ENCODE assay signal across 8 mouse cellular contexts in the genomic region with DNA sequence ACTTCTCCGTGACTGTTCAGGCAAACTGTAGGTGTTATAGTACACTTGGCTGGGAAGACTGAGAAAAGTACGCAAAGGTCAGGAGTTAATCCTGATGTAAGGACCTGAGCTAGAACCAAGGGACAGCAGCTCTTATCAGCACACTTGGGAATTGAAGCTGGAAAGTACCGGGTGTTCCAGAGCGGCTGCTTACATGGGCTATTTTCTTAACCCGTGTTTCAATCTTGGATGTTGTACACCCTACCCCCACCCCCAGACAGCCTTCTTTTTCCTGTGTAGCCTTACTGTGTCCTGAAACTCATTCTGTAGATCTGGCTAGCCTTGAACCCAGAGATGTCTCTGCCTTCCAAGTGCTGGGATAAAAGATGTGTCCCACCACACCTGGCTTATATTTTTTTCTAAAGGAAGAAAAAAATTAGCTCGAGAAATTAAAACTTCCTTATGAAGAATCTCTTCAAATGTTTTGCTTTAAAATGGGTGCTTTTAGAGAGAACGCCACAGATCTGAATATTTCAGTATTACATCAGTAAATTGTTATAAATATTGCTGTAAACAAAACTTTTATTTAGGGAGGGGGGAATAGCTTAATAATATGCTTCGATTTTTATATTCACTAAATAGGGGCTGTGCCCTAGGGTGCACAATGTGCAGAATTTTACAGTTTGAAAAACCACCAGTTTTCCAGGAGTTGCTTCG. TPM values are rescaled to one million over a fixed set of nuclear protein-coding genes. Genes with fewer than 3 reads are reported as not detected.
DNase-seq lines count a peak whose midpoint lies in the region; ATAC-seq and TF ChIP-seq lines count a peak whose summit lies in the region.

No protein-coding gene starts in this region.

- no peaks in the 10 kb centered on the region for H3K9me3 ChIP-seq in limb, embryonic 14.5 days (ENCODE audit: control insufficient read depth, low read length)
- no peaks in the 10 kb centered on the region for H3K9me3 ChIP-seq in stomach, postnatal 0 days (ENCODE audit: control insufficient read depth, low read length)

- H3K9ac ChIP-seq in limb, embryonic 14.5 days (ENCODE audit: low read depth, low read length, severe bottlenecking), result peak overlapping the region; percentile 76
- peak overlapping the region; percentile 95 for H3K9ac ChIP-seq in stomach, postnatal 0 days (ENCODE audit: low read length)

- no peaks in the 10 kb centered on the region for H3K27me3 ChIP-seq in thymus, adult 2 months (ENCODE audit: control insufficient read depth, insufficient read depth, low read length)
- no peaks in the 10 kb centered on the region for H3K27me3 ChIP-seq in limb, embryonic 14.5 days (ENCODE audit: control insufficient read depth, insufficient read depth, low read length)
- H3K27me3 ChIP-seq in stomach, postnatal 0 days (ENCODE audit: control insufficient read depth, insufficient read depth, low read length), result no peaks in the 10 kb centered on the region

- peak overlapping the region; percentile 70 for H3K27ac ChIP-seq in thymus, adult 2 months (ENCODE audit: control insufficient read depth, insufficient read depth, low read length)
- peak overlapping the region; percentile 92 for H3K27ac ChIP-seq in limb, embryonic 14.5 days (replicated peaks; ENCODE audit: low read depth, low read length)
- H3K27ac ChIP-seq in stomach, postnatal 0 days (replicated peaks), result peak overlapping the region; percentile 97

- H3K36me3 ChIP-seq in thymus, adult 2 months (ENCODE audit: control insufficient read depth, insufficient read depth, low read length), result no peaks in the 10 kb centered on the region
- no peaks in the 10 kb centered on the region for H3K36me3 ChIP-seq in limb, embryonic 14.5 days (ENCODE audit: control insufficient read depth, insufficient read depth, low read length)
- no peaks in the 10 kb centered on the region for H3K36me3 ChIP-seq in stomach, postnatal 0 days (ENCODE audit: control insufficient read depth, insufficient read depth, low read length)

- peaks cover 21% of the 10 kb centered on the region for H3K4me1 ChIP-seq in thymus, adult 2 months (replicated peaks; ENCODE audit: control insufficient read depth, insufficient read depth, low read length)
- H3K4me1 ChIP-seq in limb, embryonic 14.5 days (ENCODE audit: control insufficient read depth, insufficient read depth, low read length), result peaks cover 13% of the 10 kb centered on the region
- peaks cover 9% of the 10 kb centered on the region; the same call in 1 of the 2 replicates for H3K4me1 ChIP-seq in stomach, postnatal 0 days (replicated peaks; ENCODE audit: control insufficient read depth, insufficient read depth)

- H3K4me3 ChIP-seq in thymus, adult 2 months (ENCODE audit: control insufficient read depth, insufficient read depth, low read length), result peak overlapping the region; percentile 91
- H3K4me3 ChIP-seq in limb, embryonic 14.5 days (replicated peaks; ENCODE audit: low read length), result peak overlapping the region; percentile 61
- H3K4me3 ChIP-seq in stomach, postnatal 0 days (ENCODE audit: low read depth, low read length), result peak overlapping the region; percentile 93

- WGBS in thymus, adult 2 months, result 58% methylated on average over 9 of the region's 9 CpGs
- 73% methylated on average over 9 of the region's 9 CpGs for WGBS in limb, embryonic 14.5 days
- 45% methylated on average over 9 of the region's 9 CpGs for WGBS in stomach, postnatal 0 days

- ATAC-seq in limb, embryonic 14.5 days (ENCODE audit: low FRiP score, low read depth), result no peak
- ATAC-seq in stomach, postnatal 0 days (ENCODE audit: low FRiP score, low TSS enrichment), result no peak
- ATAC-seq in megakaryocyte progenitor cell, adult 5-6 weeks (replicated peaks; ENCODE audit: poor library complexity), result no peak

- TF ChIP-seq POLR2A in thymus, adult 2 months (IDR thresholded peaks at IDR 0.05; ENCODE audit: control insufficient read depth, extremely low read depth, insufficient read depth, low read length, poor library complexity), result no peak
- no peak for TF ChIP-seq POLR2A in limb, embryonic 14.5 days (IDR thresholded peaks at IDR 0.05; ENCODE audit: borderline replicate concordance, extremely low read depth, insufficient read depth, insufficient read length)

- no peak for TF ChIP-seq EP300 in stomach, postnatal 0 days (optimal IDR thresholded peaks at IDR 0.05)

- no peak for DNase-seq in thymus, adult 2 months
- no peak for DNase-seq in thymus, postnatal 25 days
- DNase-seq in heart, adult 9 months (ENCODE audit: low spot score in 2 of 2), result peak; percentile 37 to 66
- DNase-seq in limb, embryonic 14.5 days (ENCODE audit: low spot score), result no peak
- DNase-seq in stomach, postnatal 0 days (ENCODE audit: low spot score), result no peak
- DNase-seq in frontal cortex, postnatal 14 days (ENCODE audit: low spot score in 2 of 2), result no peak
- no peak for DNase-seq in urinary bladder, adult 18-20 months (ENCODE audit: low spot score in 2 of 2)

- TF ChIP-seq CTCF in thymus, adult 2 months (IDR thresholded peaks at IDR 0.05; ENCODE audit: borderline replicate concordance, control insufficient read depth, extremely low read depth, insufficient read depth, low read length, poor library complexity), result no peak
- TF ChIP-seq CTCF in stomach, postnatal 0 days (IDR thresholded peaks at IDR 0.05; ENCODE audit: low read depth), result no peak

- H3K4me2 ChIP-seq in limb, embryonic 14.5 days (replicated peaks; ENCODE audit: low read depth, low read length, severe bottlenecking), result peak overlapping the region; percentile 62
- peak overlapping the region; percentile 66 for H3K4me2 ChIP-seq in stomach, postnatal 0 days (replicated peaks; ENCODE audit: low read depth)

RNA-seq across cellular contexts. Expression of a gene that starts 13.7 kb away (rescaled TPM):
- 74.8 and 92.3 TPM in 2 replicates for polyA plus RNA-seq in thymus, adult 2 months (2012; rRNA removed)
- polyA plus RNA-seq in limb, embryonic 14.5 days (2012; rRNA removed), result 140 and 167 TPM in 2 replicates
- 416 and 425 TPM in 2 replicates for polyA plus RNA-seq in limb, embryonic 14.5 days (2014; fragmentation: Nextera tagmentation; extraction: Ambion mirVana)
- 357 and 358 TPM in 2 replicates for polyA plus RNA-seq in stomach, postnatal 0 days (2015; fragmentation: Nextera tagmentation; extraction: Ambion mirVana)
- 372 and 397 TPM in 2 replicates for total RNA-seq in megakaryocyte progenitor cell, adult 5-6 weeks (2015)
- total RNA-seq in megakaryocyte progenitor cell, adult 5-6 weeks (2017), result 362 TPM in 2 replicates

Comparison
In these comparisons a context has a peak if more than half of its experiments do, and no peak if none do; other contexts are left out.
1. DNase-seq: peak in heart, adult 9 months (2 of 2); none in thymus, adult 2 months (single experiment), thymus, postnatal 25 days (single experiment), limb, embryonic 14.5 days (single experiment), stomach, postnatal 0 days (single experiment), frontal cortex, postnatal 14 days (0 of 2) and urinary bladder, adult 18-20 months (0 of 2).
2. Peak in every context shown above with its lines, with median percentiles within 50 percentile points of each other: H3K27ac ChIP-seq and H3K4me3 ChIP-seq.